Mouse (Mus musculus) heart, embryonic 11.5 days (tissue): ENCODE results near the gene Rnf149. TPM values are rescaled to one million over a fixed set of nuclear protein-coding genes. Genes with fewer than 3 reads are reported as not detected.

ENCODE experiments used
- ATAC-seq: fragments of 200-750 bp; cut with Nextera tagmentation; replicated peaks from 2 replicates; pipeline ENCODE4 v1.8.0; 2017; ENCODE audit warnings: moderate library complexity; ENCODE audit not compliant: insufficient number of reproducible peaks, low FRiP score, low TSS enrichment
- H3K27ac ChIP-seq: fragments of 300-500 bp; sonication (generic); 2 replicates; pipeline ENCODE4 v1.5.1; 2014; ENCODE audit warnings: mild to moderate bottlenecking, low read depth, low read length
- H3K27me3 ChIP-seq: fragments of 300-500 bp; sonication (generic); 2 replicates; pipeline ENCODE4 v1.6.1; 2014; ENCODE audit warnings: mild to moderate bottlenecking, low read length, mixed read lengths; ENCODE audit not compliant: control insufficient read depth, insufficient read depth
- H3K36me3 ChIP-seq: fragments of 300-500 bp; sonication (generic); 2 replicates; pipeline ENCODE4 v1.6.1; 2014; ENCODE audit warnings: mild to moderate bottlenecking, low read length, moderate library complexity, mixed read lengths; ENCODE audit not compliant: control insufficient read depth, insufficient read depth
- H3K4me1 ChIP-seq: fragments of 300-500 bp; sonication (generic); 2 replicates; pipeline ENCODE4 v1.6.1; 2014; ENCODE audit warnings: low read length; ENCODE audit not compliant: control insufficient read depth, insufficient read depth
- H3K4me2 ChIP-seq: fragments of 300-500 bp; sonication (generic); 2 replicates; pipeline ENCODE4 v1.6.1; 2014; ENCODE audit warnings: mild to moderate bottlenecking, moderate library complexity
- H3K4me3 ChIP-seq: fragments of 300-500 bp; sonication (generic); 2 replicates; pipeline ENCODE4 v1.5.1; 2014; ENCODE audit warnings: low read depth, low read length
- H3K9ac ChIP-seq: fragments of 300-500 bp; sonication (generic); 2 replicates; pipeline ENCODE4 v1.6.1; 2014; ENCODE audit warnings: mild to moderate bottlenecking, low read depth, low read length, moderate library complexity
- H3K9me3 ChIP-seq: fragments of 300-500 bp; sonication (generic); replicated peaks from 2 replicates; pipeline ENCODE4 v1.6.1; 2016; ENCODE audit warnings: low read length; ENCODE audit not compliant: control insufficient read depth
- WGBS: fragments of 180-500 bp; shearing (Covaris S2); extraction: QIAGEN DNeasy Blood & Tissue Kit; methylation state at CpG from one replicate; pipeline ENCODE4 v1.1.7; 2014; ENCODE audit not compliant: insufficient replicate concordance; 5-methylcytosine and 5-hydroxymethylcytosine counted together
- polyA plus RNA-seq: library from polyadenylated mRNA; unstranded; fragments of >200 nt; fragmentation: Nextera tagmentation; extraction: Ambion mirVana; gene quantifications from 2 replicates; pipeline ENCODE4 v1.2.1, GENCODE M21; 2014

The Rnf149 gene
- 19.0 TPM in 2 replicates for polyA plus RNA-seq

GRCm38 (mm10) chr1:39577253-39577705 lies at the start of gene Rnf149:
Rnf149 (minus strand) TSS chr1:39577405.
- ATAC-seq, result peak; percentile 94

GRCm38 (mm10) chr1:39625491-39625890 lies 48.3 kb upstream of the Rnf149 start:
- Histone ChIP-seq H3K4me2 (no peak overlapping the region), H3K36me3 (no peaks in the 10 kb centered on the region), H3K27me3 (no peaks in the 10 kb centered on the region), H3K4me3 (no peak overlapping the region), H3K4me1 (no peaks in the 10 kb centered on the region), H3K9me3 (no peaks in the 10 kb centered on the region), H3K9ac (no peak overlapping the region), H3K27ac (no peak overlapping the region)
- no peak for ATAC-seq
- 56% methylated on average over 3 of the region's 3 CpGs for WGBS

More at GRCm38 (mm10) chr1:39577253-39577705, at the start of gene Rnf149:
- under 1% methylated on average over 48 of the region's 49 CpGs for WGBS
- Histone ChIP-seq H3K4me3 (peak within 1 kb of the TSS; percentile 68), H3K4me1 (peaks cover 17% of the 10 kb centered on the region), H3K27me3 (no peaks in the 10 kb centered on the region), H3K9ac (peak within 1 kb of the TSS; percentile 86), H3K27ac (peak within 1 kb of the TSS; percentile 92), H3K36me3 (no peaks in the 10 kb centered on the region), H3K9me3 (no peaks in the 10 kb centered on the region), H3K4me2 (peak within 1 kb of the TSS; percentile 76)

- Histone ChIP-seq H3K4me2 (no peak overlapping the region), H3K9ac (no peak overlapping the region), H3K27me3 (no peaks in the 10 kb centered on the region), H3K4me1 (no peaks in the 10 kb centered on the region), H3K9me3 (no peaks in the 10 kb centered on the region), H3K4me3 (no peak overlapping the region), H3K36me3 (no peaks in the 10 kb centered on the region), H3K27ac (no peak overlapping the region)
- ATAC-seq, result no peak
- WGBS, result 29% methylated on average over 1 of the region's 1 CpGs
These were observed 46.5 kb upstream of the Rnf149 start for GRCm38 (mm10) chr1:39623729-39624128.

- 83% methylated on average over 5 of the region's 5 CpGs for WGBS
- Histone ChIP-seq H3K4me1 (no peaks in the 10 kb centered on the region), H3K27ac (no peak overlapping the region), H3K4me2 (no peak overlapping the region), H3K9ac (no peak overlapping the region), H3K36me3 (no peaks in the 10 kb centered on the region), H3K9me3 (no peaks in the 10 kb centered on the region), H3K27me3 (no peaks in the 10 kb centered on the region), H3K4me3 (no peak overlapping the region)
- no peak for ATAC-seq
These were observed 45.9 kb upstream of the Rnf149 start for GRCm38 (mm10) chr1:39623106-39623505.

GRCm38 (mm10) chr1:39618524-39618923 lies 41.3 kb upstream of the Rnf149 start:
- Histone ChIP-seq H3K4me2 (no peak overlapping the region), H3K36me3 (no peaks in the 10 kb centered on the region), H3K9me3 (no peaks in the 10 kb centered on the region), H3K4me3 (no peak overlapping the region), H3K9ac (no peak overlapping the region), H3K4me1 (no peaks in the 10 kb centered on the region), H3K27ac (no peak overlapping the region), H3K27me3 (no peaks in the 10 kb centered on the region)
- WGBS, result 53% methylated on average over 8 of the region's 8 CpGs
- no peak for ATAC-seq

- no peak for ATAC-seq
- H3K9ac ChIP-seq, result no peak overlapping the region
- no peaks in the 10 kb centered on the region for H3K4me1 ChIP-seq
- H3K27ac ChIP-seq, result no peak overlapping the region
- 55% methylated on average over 6 of the region's 6 CpGs for WGBS
- no peaks in the 10 kb centered on the region for H3K9me3 ChIP-seq
- no peak overlapping the region for H3K4me3 ChIP-seq
- no peaks in the 10 kb centered on the region for H3K27me3 ChIP-seq
- no peak overlapping the region; the same call in 1 of the 2 replicates for H3K4me2 ChIP-seq
- H3K36me3 ChIP-seq, result no peaks in the 10 kb centered on the region
These were observed 38.3 kb upstream of the Rnf149 start for GRCm38 (mm10) chr1:39615526-39615925.

DNA sequence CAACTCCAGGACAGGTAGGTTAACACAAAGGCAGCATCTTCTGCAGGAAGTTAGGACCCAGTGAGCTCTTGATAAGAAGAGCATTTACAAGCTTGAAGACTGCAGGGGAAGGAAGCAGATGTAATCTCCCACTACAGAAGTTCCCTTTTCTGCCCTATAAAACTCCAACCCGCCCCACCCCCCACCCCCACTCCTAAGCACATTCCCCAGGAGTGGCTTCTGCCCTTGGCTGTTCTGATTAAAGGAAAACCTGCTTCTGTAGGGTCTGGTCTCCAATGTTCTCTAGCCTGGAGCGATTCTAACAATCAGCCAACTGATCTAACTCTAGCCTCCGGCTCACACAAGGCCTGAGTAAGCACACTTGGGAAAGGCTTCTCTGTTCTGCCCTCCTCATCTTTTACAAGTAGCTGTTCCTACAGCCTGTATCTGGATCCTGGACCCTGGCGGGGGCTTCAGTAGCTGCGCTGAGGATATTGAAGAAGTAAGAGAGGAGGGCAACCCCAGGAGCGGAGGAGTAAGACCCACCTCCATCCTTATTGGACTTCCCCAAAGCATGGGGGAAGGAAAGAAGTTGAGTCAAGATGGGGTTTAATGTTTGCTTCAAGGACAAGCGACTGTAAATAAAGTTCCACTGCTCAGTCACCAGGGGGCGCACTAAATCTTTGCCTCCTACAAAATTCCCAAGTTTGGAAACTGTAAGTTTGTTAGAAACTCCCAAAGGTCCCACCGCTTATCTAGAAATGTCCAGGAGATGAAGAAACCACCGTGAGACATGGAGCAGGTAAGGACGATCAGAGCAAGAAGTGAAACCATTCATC lies 37.5 kb upstream of the Rnf149 start:
- H3K4me3 ChIP-seq, result no peak overlapping the region
- H3K4me1 ChIP-seq, result no peaks in the 10 kb centered on the region
- H3K9ac ChIP-seq, result no peak overlapping the region
- H3K27me3 ChIP-seq, result no peaks in the 10 kb centered on the region
- H3K9me3 ChIP-seq, result no peaks in the 10 kb centered on the region
- no peak for ATAC-seq
- H3K4me2 ChIP-seq, result peak overlapping the region; percentile 22
- WGBS, result 13% methylated on average over 11 of the region's 11 CpGs
- H3K27ac ChIP-seq, result no peak overlapping the region
- H3K36me3 ChIP-seq, result no peaks in the 10 kb centered on the region

DNA sequence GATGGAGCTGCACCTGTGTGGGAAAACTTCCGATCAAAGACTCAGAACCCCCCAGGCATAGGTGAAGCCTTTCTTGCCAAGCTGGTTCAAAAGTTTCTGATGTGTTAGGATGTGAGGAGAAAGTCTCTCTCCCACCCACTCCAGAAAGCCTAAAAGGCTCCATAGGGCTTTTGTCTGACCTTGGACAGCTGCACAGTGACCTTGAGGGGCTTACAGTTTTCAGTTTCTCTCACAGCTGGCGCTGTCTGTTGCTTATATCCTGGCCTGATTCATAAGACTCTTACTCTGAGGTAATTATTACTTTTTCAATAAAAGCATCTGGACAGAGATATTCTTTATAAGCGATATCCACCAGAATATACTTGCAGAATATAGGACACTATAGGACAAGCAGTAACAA lies 35.9 kb upstream of the Rnf149 start:
- H3K4me2 ChIP-seq, result no peak overlapping the region
- no peak overlapping the region for H3K4me3 ChIP-seq
- H3K4me1 ChIP-seq, result no peaks in the 10 kb centered on the region
- H3K36me3 ChIP-seq, result no peaks in the 10 kb centered on the region
- H3K27ac ChIP-seq, result no peak overlapping the region
- H3K9ac ChIP-seq, result no peak overlapping the region
- no peaks in the 10 kb centered on the region for H3K9me3 ChIP-seq
- WGBS, result 83% methylated on average over 3 of the region's 3 CpGs
- no peak for ATAC-seq
- H3K27me3 ChIP-seq, result no peaks in the 10 kb centered on the region

DNA sequence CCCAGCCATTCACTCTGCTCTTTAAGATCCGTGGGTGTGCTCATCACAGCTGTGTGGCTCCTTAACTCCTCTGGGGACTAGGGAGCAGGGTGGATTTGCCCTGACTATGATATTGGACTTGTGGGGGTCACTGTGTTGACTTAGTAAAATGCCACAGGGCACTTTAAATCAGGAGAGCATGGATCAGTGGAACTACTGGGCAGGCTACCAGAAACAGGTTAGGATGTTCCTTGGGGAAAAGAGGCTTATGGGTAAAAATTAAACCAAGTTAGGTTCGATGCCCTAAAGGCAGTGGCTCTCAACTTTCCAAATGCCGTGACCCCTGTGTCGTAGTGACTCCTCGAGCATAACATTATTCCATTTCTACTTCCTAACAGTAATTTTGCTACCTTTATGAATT lies 35.3 kb upstream of the Rnf149 start:
- Histone ChIP-seq H3K9me3 (no peaks in the 10 kb centered on the region), H3K4me3 (no peak overlapping the region), H3K4me1 (no peaks in the 10 kb centered on the region), H3K27me3 (no peaks in the 10 kb centered on the region), H3K36me3 (no peaks in the 10 kb centered on the region), H3K4me2 (no peak overlapping the region), H3K9ac (no peak overlapping the region), H3K27ac (no peak overlapping the region)
- WGBS, result 80% methylated on average over 5 of the region's 5 CpGs
- no peak for ATAC-seq
